Mouse (Mus musculus) left cerebral cortex, postnatal 4 days (tissue): ENCODE measurements around the gene Cdc6. TPM values are rescaled to one million over a fixed set of nuclear protein-coding genes. Genes with fewer than 3 reads are reported as not detected.

Experiments used
- DNase-seq: peaks from one replicate; pipeline ENCODE4 v3.0.0-alpha.2; 2022
- intact Hi-C: fragments of 180-260 bp; cut with DNase I; formaldehyde crosslinking; loops from one replicate; pipeline ENCODE4 v1.15.1; 2025
- total RNA-seq, 2 experiments: library from RNA; stranded (reverse); gene quantifications; 2 replicates each; pipeline ENCODE4 v1.2.3; 2021

Cdc6 gene
- total RNA-seq, 2 experiments from 2014 or later: 1.4 to 1.8 TPM

DNA sequence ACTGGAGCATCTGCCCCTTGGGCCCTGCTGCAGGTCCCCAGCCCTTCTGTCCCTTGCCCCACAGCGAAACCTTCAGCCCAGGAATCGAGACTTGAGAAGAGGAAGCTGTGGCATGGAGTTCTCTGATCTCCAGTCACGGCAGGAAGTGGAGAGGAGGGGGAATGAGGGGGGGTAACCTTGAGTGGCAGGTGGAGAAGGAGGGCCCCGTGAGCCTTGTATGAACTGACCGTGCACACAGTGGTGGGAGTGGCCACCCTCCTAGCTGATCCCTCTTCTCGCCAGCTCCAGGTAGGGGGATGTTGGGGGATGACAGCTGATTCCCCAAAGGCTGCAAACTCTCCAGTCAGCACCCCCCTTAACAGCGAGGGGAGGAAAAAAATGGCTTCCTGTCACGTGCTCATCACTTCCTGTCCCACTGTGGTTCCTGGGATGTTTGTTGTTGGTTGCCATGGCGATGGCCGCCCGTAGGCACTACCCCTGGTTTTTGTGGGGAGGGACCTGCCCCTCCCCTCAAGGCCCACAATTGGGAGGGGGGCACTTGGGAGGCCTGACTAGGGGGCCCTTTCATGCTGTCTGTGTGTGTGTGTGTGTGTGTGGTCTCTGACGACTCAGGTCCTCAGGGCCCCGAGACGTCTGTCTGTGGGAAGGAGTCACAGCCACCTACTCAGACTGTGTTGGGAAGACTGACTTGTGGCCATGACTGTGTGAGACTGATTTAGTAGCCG is 34.4 kb downstream of the Cdc6 start:
- DNase-seq: no peak
- intact Hi-C loops: no loop called here

GRCm38 (mm10) chr11:98942555-98942922 is 34.9 kb downstream of the Cdc6 start:
- no peak for DNase-seq
- intact Hi-C loops: no loop called here

- intact Hi-C loops: no loop called here
- DNase-seq: no peak
Measured at GRCm38 (mm10) chr11:98942923-98943641, 35.5 kb downstream of the Cdc6 start.

DNA sequence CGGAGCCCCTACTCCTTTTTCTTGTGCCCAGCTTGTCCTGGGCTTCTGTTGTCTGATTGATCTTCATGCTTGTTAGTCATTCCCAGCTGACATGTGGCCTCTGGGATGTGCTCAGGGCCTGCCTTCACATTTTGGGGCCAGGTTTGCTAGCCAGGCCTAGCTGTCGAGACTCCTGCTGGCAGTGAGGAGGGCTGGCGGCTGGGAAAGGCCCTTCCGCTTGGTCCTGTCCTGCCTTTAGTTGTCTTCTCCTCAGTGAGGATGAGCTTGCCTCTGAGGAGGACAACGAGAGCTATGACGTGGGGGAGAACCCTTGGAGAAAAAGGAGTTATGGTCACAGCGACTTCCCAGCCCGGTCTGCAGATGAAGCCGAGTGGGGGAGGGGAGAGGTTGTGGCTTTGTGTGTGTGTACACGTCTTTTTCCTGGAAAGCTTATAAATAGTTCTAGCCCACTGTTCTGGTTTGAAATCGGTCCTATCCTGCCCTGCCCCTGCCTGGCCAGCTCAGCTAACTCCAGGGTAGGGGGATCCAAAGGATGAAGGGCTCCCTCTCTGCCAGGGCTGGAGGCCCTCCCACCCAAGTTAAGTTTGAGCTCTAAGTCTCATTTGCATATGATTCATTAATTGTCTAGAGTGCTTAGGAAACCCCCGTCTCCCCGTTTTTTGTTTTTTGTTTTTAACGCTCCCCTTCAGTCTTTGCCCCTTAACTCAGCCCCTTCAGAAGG is 36.3 kb downstream of the Cdc6 start:
- intact Hi-C loops: no loop called here
- no peak for DNase-seq

DNA sequence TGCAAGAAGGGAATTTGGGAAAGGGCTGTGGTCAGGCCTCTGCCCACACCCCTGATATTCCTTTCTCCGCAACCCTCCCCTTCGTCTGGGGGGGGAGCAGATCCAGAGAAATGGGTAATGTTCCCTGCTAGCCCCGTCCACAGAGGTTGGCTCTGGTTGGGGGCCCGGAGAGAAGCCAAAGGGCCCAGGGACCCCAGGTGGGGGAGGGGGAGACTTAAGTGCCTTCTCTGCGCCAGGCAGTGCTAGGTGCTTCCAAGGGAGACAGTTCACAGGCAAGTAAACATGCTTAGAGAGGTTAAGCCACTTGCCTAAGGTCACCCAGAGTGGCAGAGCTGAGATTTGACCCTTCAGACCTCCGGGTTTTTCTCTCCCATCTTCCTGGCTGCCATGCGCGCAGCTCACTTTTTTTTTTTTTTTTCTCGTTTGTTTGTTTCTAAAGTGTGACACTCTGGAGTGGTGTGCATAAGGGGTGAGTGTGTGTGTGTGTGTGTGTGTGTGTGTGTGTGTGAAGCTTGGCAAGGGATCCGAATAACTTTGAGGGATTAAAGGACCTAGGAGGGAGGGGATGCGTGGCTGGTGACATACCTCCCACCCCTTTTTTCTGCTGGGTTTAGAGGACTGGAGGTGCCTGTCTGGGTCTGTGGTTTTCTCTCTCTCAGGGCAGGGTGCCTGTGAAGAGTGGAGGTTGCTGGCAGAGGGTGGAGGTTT is 37.5 kb downstream of the Cdc6 start:
- intact Hi-C loops: no loop called here
- no peak for DNase-seq

- intact Hi-C loops: no loop called here
- no peak for DNase-seq
Measured at GRCm38 (mm10) chr11:98945605-98945977, 38.0 kb downstream of the Cdc6 start.

- intact Hi-C loops: no loop called here
- no peak for DNase-seq
Measured at GRCm38 (mm10) chr11:98947969-98948569, 40.5 kb downstream of the Cdc6 start.

DNA sequence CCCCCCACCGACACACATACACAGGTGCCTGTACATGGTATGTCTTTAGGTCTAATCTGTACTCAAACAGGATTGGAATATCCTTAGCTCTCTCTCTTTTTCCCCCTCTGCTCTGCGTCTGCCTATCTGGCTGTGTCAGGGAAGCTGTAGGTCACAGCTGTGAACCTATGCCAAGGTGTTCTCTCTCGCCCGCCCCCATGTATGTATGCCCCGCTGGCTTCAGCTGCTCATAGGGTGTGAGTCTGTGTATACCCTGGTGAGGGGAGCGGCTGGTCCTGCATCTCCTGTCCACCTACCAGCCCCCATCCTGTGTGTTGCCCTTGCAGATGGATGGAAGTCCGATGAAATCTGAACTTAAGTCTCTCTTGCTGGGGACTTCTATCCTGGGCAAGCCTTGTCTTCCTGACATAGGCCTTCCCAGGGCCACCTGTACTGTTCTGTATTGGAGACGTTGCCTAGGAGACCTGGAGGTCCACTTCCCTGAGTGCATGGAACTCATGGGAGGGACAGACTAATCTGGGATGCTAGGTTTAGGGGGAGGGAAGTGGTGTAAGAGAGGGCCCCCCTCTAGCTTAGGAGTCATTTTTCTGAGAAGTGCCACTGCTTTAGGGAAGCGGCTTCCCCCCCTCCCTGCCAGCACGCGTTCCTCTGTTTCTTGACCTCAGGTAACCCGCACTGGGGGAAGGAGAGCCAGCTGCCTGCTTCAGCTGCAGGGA is 41.8 kb downstream of the Cdc6 start:
- DNase-seq: no peak
- intact Hi-C loops: no loop called here

DNA sequence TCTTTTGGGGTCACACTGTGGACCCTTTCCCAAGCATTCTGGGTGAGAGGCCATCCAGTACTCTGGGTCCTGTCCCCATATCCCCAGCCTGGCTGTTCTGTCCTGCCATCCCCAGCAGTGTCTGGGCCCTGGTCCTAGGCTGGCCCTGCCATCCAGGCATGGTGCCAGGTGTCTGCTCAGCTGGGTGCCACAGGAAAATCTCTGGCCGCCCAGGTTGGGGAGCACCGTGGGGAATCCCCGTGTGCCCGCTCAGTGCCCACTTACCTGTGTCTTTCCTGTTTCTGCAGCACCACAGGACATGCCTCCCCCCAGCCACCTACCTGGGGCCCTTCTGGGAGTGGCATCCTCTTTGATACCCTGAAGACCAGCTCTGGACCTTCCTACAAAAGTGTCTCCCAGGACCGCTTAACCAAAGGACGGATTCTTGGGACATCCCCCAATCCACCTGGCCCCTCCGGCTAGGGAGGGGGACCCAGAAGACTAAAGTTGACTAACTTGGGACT is 42.4 kb downstream of the Cdc6 start:
- DNase-seq: peak; percentile 23
- intact Hi-C loops: no loop called here

DNA sequence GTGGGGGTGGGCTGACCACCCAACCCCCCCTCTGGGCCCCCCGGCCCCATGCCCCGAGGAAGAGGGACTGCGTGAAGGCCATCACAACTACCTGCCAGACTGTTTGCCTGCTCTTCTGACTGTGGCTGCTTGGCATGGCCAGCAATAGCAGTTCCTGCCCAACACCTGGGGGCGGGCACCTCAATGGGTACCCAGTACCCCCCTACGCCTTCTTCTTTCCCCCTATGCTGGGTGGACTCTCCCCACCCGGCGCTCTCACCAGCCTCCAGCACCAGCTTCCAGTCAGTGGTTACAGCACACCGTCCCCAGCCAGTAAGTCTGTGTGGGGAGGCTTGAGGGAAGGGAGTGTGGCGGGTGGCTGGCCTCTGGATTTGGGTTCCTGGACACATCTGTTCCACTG is 42.9 kb downstream of the Cdc6 start:
- intact Hi-C loops: no loop called here
- DNase-seq: peak; percentile 3

- intact Hi-C loops: no loop called here
- peak; percentile 96 for DNase-seq
Measured at GRCm38 (mm10) chr11:98951026-98951906, 43.7 kb downstream of the Cdc6 start.

GRCm38 (mm10) chr11:98952111-98952510 is 44.5 kb downstream of the Cdc6 start:
- intact Hi-C loops: no loop called here
- DNase-seq: no peak

GRCm38 (mm10) chr11:98952736-98953135 is 45.1 kb downstream of the Cdc6 start:
- no peak for DNase-seq

DNA sequence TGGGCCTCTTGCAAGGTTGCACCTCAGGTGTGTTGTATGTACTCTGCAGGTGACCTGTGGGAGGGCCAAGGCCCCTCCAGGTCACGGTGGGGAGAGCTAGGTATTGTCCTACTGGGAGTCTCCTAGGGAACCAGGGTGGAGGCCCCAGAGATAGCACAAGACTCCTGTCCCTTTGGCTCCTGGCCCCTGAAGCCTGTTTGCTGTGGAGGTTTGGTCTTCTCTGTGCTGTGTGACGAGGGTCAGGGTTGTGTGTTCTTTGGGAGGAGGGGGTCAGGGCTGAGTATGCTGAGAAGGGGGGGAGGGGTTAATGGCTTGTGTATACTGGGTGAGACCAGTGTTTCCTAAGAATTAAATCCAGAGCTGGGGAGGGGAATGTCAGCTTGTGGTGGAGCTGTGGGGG is 45.8 kb downstream of the Cdc6 start:
- intact Hi-C loops: no loop called here
- no peak for DNase-seq

More at GRCm38 (mm10) chr11:98952736-98953135, 45.1 kb downstream of the Cdc6 start:
- intact Hi-C loops: no loop called here

DNA sequence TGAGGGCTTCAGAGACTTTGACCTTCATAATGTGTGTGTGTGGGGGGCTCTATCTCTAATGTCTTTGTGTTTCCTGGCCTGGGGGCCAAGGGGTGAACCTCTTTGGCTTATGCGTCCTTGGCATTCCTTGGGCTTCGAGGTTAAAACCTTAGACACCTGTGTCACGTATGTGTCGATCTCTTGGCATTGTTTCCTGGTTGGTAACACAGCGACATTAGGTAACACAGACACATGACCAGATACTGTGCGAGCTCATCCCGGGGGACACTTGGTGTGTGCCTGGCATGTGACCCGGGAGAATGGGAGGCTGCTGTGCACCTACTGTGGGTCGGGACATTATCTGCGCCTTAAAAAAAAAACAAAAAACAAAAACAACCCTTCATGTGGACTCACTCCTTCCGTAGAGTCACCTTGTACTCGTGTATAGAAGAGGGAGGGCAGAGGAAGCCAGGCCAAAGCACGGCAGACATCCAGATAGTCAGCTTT is 46.3 kb downstream of the Cdc6 start:
- no peak for DNase-seq
- intact Hi-C loops: no loop called here

DNA sequence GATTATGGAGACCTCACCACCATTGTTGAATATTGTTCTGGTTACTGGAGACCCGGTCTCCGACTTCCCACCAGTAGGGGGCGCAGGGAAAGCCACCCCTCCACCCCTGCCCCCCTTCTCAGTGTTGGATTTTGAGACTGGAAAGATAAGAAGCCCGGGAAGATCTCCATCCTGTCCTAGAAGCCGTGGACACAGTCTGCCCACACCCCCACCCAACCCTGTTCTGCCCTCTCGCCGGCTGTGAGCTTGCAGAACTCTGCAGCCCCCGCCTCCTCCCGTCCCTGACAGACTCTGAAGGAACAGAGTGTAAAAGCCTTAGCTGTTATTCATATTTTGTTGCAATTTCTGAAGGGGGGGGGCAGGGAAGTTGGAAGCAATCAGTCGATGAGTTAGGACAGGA is 46.8 kb downstream of the Cdc6 start:
- intact Hi-C loops: no loop called here
- peak; percentile 79 for DNase-seq

- intact Hi-C loops: no loop called here
- DNase-seq: no peak
Measured at GRCm38 (mm10) chr11:98954801-98955706, 47.5 kb downstream of the Cdc6 start.
